Mouse (Mus musculus) E14TG2a.4 (cell line): Measurements from ENCODE around the gene Golph3l.

ENCODE experiments used
- CTCF ChIP-seq: conservative IDR thresholded peaks from 2 replicates; pipeline ENCODE4 v1.5.1; 2014; ENCODE audit warnings: low read length
- POU5F1 ChIP-seq: IDR thresholded peaks from 2 replicates; pipeline ENCODE4 v1.6.1; 2014; ENCODE audit warnings: low read length, borderline replicate concordance

- no peak for TF ChIP-seq CTCF
- no peak for TF ChIP-seq POU5F1
Measured at GRCm38 (mm10) chr3:95621241-95621640, 32.5 kb downstream of the Golph3l start.
